Mouse (Mus musculus): ENCODE measurements at regions not wholly inside any gene's neighbourhood (a gene's known extent, or its start where the extent isn't known, plus 50 kb on each side); places are given as distances from the start of the nearest gene placed in this dataset.

GRCm38 (mm10) chr1:184138661-184139060 is 104.6 kb upstream of the 1700056E22Rik start:
- no peak for DNase-seq (ENCODE audit: low read depth, low spot score)

- DNase-seq (ENCODE audit: low read depth, low spot score): no peak
Measured at GRCm38 (mm10) chr1:184130897-184131296, 96.8 kb upstream of the 1700056E22Rik start.

- no peak for DNase-seq (ENCODE audit: low read depth, low spot score)
Measured at GRCm38 (mm10) chr1:184127321-184127720, 93.2 kb upstream of the 1700056E22Rik start.

- no peak for DNase-seq (ENCODE audit: low read depth, low spot score)
Measured at GRCm38 (mm10) chr1:184126909-184127308, 92.8 kb upstream of the 1700056E22Rik start.

Measured in c-Kit-negative CD71-positive TER-119-positive erythroid progenitor cells, embryonic 14.5 days (primary cell).